Mouse (Mus musculus) kidney, postnatal 10 days (tissue): ENCODE measurements at regions not wholly inside any gene's neighbourhood (a gene's known extent, or its start where the extent isn't known, plus 50 kb on each side); places are given as distances from the start of the nearest gene placed in this dataset.

Experiments
- DNase-seq: peaks from one replicate; pipeline ENCODE4 v3.0.0; 2021; ENCODE audit warnings: mixed read lengths

DNA sequence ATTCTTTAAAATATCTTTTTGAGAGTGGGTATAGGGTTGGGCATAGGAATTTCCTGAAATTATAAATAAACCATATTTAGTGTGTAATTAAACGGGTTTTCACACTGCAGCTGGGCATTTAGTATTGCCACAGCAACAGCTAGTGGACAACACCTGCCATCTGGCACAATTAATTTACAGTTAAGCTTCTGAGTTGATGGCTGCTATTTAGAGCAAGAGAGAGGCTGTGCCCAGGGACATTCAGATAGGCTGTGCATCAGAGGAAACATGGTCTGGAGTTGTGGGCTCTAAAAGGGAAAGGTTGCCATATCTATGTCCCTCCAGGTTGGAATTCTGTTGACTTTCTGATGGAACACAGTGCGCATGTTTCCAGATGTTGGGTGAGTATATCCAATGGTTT, 227.1 kb downstream of the Pth2r start:
- DNase-seq: no peak

GRCm38 (mm10) chr1:65535674-65536073, 253.8 kb downstream of the Pth2r start:
- DNase-seq: no peak

GRCm38 (mm10) chr1:65538509-65538908, 256.7 kb downstream of the Pth2r start:
- DNase-seq: no peak

GRCm38 (mm10) chr1:65544219-65544864, 262.5 kb downstream of the Pth2r start:
- no peak for DNase-seq

DNA sequence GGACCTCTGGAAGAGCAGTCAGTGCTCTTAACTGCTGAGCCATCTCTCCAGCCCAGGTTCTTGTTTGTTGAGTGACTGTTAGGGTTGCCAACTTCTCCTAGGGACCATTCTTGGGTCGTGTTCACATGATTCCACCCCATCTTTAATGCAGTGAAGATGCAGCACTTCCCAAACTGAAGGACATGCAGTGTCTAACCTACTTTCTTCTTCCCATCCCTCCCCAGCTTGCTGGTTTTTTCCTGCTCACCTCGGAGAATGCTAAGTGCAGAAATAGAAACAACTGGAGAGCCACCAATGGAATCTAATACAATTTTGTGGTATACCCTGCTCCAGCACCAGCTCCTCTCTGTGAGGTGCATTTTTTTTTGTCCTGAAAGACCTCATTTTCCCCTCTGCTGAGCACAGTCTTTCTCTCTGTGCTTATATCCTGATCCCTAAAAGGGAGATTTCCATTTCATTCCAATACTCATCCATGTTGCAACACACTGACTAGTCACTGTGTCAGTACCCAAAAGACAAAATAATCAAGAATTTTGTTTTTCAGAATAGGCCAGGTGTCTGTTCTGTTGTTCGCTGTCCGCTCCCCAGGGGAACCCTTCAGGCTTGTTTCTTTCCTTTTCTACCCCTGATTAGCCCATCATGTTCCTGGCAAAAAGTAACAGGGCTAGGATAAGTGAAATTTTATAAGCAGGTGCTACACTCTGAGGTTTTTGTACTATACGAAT, 263.6 kb downstream of the Pth2r start:
- DNase-seq: no peak

DNA sequence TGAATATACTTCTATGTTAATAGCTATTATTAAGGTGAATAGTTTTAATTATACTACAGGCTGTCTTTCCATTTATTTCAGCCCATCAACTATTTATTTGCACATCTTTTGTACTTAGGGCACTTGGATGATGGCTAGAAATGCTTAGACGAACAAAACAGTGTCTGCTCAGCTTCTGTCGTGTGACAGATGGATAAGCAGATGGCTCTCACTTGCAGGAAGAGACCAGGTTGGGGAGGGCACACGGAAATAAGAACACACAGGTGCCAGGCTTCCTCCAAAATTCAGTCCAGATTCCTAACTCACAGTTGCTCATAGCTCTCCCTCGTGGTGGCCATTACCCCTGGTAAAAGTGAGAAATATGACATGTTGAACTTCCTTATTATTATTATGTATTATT, 267.0 kb downstream of the Pth2r start:
- no peak for DNase-seq

DNA sequence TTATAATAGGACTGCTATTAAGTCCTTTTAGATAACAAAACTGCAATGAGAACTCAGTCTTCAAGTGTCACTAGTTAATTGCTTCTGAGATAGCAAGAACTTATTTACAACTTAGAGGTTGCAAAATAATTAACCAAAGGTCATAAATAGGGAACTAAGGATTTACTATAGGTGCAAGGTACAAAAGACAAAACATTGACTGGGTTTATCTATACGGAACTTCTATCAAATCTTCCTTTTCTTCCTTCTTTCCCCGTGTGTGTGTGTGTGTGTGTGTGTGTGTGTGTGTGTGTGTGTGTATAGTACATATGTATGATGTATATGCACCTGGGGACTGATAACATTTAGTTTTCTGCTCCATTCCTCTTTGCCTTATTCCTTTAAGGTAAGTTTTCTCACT, 305.5 kb downstream of the Pth2r start:
- DNase-seq: no peak

- DNase-seq: no peak
Observed at GRCm38 (mm10) chr1:65635315-65635714, 291.0 kb upstream of the Crygf start.

GRCm38 (mm10) chr1:65654460-65654859, 271.9 kb upstream of the Crygf start:
- no peak for DNase-seq

DNA sequence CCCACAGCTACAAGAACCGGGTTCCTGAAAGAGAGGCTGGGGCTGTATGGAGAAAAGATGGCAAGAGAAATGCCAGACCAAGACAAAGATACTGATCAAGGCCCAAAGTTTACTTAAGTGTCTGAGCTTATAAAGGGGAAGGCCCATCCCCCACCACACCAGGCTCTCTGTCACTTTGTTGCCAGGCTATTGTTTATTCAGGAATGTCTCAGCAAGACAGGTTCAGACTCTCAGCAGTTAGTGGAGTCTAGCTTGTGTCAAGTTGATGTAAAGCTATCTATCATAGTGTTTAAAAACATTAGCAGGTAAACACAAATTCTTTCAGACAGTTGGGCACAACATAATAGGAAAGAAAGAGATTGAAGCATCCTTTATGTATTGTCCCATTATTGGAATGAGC, 244.4 kb upstream of the Crygf start:
- no peak for DNase-seq

GRCm38 (mm10) chr1:65687322-65687721, 239.0 kb upstream of the Crygf start:
- DNase-seq: no peak

DNA sequence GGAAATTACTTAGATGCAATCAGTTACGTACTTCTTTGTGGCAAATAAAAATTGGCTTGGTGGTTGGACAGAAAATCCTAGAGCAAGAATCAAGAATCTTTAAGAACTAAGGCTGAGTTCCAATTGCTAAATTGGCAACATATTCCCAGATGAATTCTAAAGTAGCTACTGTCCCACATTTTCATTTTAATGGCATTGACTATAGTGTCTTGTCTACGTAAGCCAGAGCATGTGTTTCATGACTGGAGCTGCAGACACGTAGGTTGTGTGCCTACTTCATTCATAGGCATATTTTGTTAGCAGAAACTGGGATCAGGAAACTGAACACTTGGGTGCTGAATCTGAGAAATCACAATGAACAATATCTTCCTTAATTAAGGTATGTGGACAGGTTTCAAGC, 196.1 kb upstream of the Crygf start:
- DNase-seq: no peak

- peak; percentile 39 for DNase-seq
Observed at GRCm38 (mm10) chr1:65757951-65758350, 168.4 kb upstream of the Crygf start.

GRCm38 (mm10) chr1:65761141-65761540, 165.2 kb upstream of the Crygf start:
- peak; percentile 6 for DNase-seq

DNA sequence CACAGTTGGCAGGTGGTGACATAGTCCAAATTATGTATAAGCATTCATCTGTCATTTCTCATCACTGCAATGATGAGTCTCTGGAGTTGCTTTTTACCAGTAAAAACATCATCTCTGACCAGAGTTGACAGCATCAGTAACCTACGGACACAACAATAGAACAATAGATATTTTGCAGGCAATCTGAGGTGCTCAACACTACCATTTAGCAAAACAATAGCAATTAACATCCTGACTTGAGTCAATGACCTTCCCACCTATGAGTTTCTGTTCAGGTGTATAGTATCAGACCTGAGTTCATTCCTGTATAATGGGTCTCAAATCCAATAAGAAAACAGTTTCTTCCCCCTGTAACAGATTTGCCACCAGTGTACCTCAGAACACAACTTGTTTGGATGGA, 126.1 kb upstream of the Crygf start:
- no peak for DNase-seq

DNA sequence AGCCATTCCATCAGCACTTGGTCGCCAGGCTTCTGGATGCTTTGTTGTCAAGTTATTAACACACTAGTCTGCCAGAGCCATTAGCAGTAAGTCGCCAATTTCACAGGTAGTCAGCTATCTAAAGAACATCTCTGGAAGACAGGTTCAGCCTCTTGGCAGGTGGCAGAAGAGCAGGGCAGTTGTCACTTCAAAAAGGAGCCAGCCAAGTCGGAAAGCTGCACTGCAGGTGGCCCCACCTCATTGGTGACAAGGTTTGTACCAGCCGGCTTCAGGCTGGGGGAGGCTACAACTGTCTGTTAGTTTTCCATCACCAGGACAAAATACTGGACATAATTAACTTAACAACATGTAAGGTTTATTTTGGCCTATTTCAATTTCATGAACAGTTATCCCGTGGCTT, 105.5 kb upstream of the Crygf start:
- DNase-seq: no peak

DNA sequence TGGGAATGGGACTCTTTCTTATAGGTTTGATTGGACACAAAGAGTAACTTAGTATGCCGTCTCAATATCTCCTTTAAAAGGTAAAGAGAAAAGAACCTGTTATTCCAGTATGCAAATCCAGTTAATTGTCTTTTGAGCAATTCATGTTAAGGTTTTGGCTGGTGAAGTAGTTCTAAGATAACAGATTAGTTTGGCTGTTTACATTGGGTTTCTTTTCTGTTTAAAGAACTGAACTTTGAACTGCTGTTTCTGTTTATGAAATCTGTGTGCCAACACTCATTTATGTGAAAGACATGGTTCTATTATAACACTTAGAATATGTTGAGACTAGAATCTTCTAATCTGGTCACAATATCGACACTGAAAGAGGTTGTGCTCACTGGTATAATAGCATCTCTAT, 85.2 kb upstream of the Crygf start:
- DNase-seq: no peak

DNA sequence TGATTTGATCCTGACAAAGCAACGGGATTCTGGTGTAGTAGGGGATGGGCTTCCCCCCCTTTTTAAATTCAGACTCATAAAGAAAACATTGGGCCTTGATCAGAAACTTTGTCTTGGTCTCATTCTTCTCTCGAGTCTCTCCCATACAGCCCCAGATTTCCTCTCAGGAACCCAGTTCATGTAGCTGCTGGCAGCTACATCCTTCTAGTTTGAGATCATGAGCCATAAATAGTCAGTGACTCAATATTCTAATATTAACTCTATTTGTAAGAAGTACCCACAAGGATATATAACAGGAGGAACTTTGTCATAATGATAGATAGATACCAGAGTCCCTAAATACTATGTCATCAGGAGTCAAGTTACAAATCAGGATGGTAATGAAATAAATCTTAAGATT, 79.3 kb upstream of the Crygf start:
- no peak for DNase-seq

DNA sequence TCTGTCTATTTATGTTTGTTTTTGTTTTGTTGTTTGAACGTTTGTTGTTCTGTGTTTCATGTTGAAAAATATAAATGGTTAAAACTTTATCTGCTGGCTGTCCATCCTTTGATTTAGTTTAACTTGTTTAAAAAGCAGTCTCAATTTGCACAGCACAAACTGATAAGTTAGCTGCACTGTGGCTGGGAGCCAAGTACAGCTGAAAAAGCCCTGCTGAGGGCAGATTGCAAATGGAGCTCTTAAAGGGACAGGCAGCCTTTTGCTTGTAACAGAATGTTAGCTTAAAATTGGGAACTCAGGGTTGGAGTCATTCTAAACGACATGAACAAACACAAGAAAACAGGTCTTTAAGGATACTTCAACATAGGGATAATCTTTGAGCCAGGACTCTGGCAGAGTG, 52.6 kb upstream of the Crygf start:
- DNase-seq: peak; percentile 10
